Mouse (Mus musculus): ENCODE data around the gene Eml4.

DNA sequence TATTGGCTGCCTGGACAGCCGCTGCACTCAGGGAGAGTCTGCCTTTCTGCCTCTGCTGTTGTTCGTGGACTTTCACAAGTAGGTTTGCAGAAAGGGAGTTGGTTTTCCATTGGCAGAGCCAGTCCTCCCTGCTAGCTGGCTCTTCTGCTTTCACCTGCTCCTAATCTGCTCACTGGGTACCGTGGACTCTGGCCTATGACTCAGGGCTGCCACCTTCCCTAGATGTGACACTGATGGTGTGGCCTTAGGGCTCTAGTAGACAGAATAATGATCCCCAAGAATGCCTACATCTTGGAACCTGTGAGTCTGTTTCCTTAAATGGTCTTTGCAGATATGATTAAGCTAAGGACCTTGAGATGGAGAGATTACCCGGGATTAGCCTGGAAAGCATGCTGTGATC lies 42.3 kb upstream of the Eml4 start:
- TF ChIP-seq GATA1 (IDR thresholded peaks at IDR 0.05; ENCODE audit: low read length) (no peak), TAL1 (IDR thresholded peaks at IDR 0.05; ENCODE audit: low read length) (no peak)

Measured in erythroblast, embryonic 14.5 days (primary cell).